In the genomic region with DNA sequence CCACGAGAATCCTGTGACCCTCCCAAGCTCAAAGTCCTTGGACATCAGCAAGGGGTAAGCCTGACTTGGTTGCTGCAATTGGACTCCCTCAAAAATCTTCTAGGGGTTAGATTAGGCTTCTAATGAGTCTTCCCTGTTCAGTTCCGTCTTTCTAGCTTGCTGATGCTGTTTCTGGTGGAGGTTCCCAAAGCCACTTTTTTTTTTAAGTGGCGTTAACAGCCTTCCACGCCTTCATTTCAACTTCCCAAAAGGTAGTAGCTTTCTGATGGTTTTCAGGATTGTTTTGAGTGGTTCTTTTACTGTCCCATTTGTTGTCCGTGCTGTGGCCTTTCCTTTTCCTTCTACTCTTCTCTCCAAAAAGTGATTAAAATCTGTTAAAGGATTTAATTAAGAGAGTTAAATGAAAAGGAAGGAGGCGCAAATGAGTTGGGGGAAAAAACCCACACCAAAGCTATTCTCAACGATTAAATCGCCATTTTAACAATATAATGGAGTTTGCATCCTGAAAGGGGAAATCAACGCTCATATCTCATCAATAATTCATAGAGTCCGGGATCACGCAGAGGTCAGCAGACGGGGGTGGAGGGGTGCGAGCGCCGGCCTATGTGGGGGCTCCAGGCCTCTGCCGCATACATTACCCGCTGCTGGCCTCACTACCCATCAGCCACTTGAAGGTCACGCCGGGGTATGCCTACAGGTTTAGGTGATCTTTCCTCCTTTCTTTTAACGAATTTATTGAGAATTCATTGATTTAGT, we compare ENCODE assay signal across 1 mouse cellular context.
TF ChIP-seq lines count a peak whose summit lies in the region.

No protein-coding gene starts in this region.

TF ChIP-seq in MEL, 35 proteins besides CTCF, POLR2A, EP300 and RAD21:
- TF ChIP-seq SIN3A (IDR thresholded peaks at IDR 0.05; ENCODE audit: low read length), result no peak
- TF ChIP-seq E2F4 (IDR thresholded peaks at IDR 0.05; ENCODE audit: borderline replicate concordance, low read depth, low read length), result no peak
- no peak for TF ChIP-seq KAT2A (conservative IDR thresholded peaks at IDR 0.05; ENCODE audit: low read depth, low read length)
- TF ChIP-seq HCFC1 (IDR thresholded peaks at IDR 0.05; ENCODE audit: low read depth, low read length), result no peak
- TF ChIP-seq TAL1 (IDR thresholded peaks at IDR 0.05; ENCODE audit: low read length), result no peak
- TF ChIP-seq ZC3H11A (IDR thresholded peaks at IDR 0.05; ENCODE audit: low read depth, low read length), result no peak
- TF ChIP-seq JUND (IDR thresholded peaks at IDR 0.05; ENCODE audit: low read depth, low read length), result no peak
- no peak for TF ChIP-seq MAFK (IDR thresholded peaks at IDR 0.05; ENCODE audit: borderline replicate concordance, low read depth, low read length)
- no peak for TF ChIP-seq CHD2 (IDR thresholded peaks at IDR 0.05; ENCODE audit: low read length)
- no peak for TF ChIP-seq SMC3 (IDR thresholded peaks at IDR 0.05; ENCODE audit: low read depth, low read length)
- TF ChIP-seq MAZ (IDR thresholded peaks at IDR 0.05; ENCODE audit: low read depth, low read length), result no peak
